Mouse (Mus musculus) heart, embryonic 14.5 days (tissue): Measurements from ENCODE around the gene Agbl3. TPM values are rescaled to one million over a fixed set of nuclear protein-coding genes. Genes with fewer than 3 reads are reported as not detected.

ENCODE experiments used
- ATAC-seq: fragments of 200-750 bp; cut with Nextera tagmentation; 2 replicates; pipeline ENCODE4 v1.8.0; 2017; ENCODE audit warnings: low read depth, moderate TSS enrichment; ENCODE audit not compliant: insufficient number of reproducible peaks, insufficient read depth, low FRiP score
- H3K27ac ChIP-seq, 2 experiments: fragments of 200-500 bp in 1 of 2; fragments of 300-500 bp in 1 of 2; sonication (generic) in 1 of 2; replicated peaks in 1 of 2; 2 replicates each; pipeline ENCODE4 v1.5.1; 2012 to 2014; ENCODE audit warnings: low read depth in 2 of 2, low read length in 2 of 2, control low read depth in 1 of 2, mild to moderate bottlenecking in 1 of 2, mixed read lengths in 1 of 2; ENCODE audit not compliant: control insufficient read depth in 1 of 2, insufficient read depth in 1 of 2
- H3K27me3 ChIP-seq: fragments of 300-500 bp; sonication (generic); 2 replicates; pipeline ENCODE4 v1.6.1; 2014; ENCODE audit warnings: mild to moderate bottlenecking, low read length, control low read depth; ENCODE audit not compliant: control insufficient read depth, insufficient read depth
- H3K36me3 ChIP-seq: fragments of 300-500 bp; sonication (generic); 2 replicates; pipeline ENCODE4 v1.6.1; 2014; ENCODE audit warnings: mild to moderate bottlenecking, control low read depth, low read length, mixed read lengths; ENCODE audit not compliant: control insufficient read depth, insufficient read depth
- H3K4me1 ChIP-seq, 2 experiments: fragments of 200-500 bp in 1 of 2; fragments of 300-500 bp in 1 of 2; sonication (generic) in 1 of 2; 2 replicates each; pipeline ENCODE4 v1.6.1; 2012 to 2014; ENCODE audit warnings: low read length in 2 of 2, control low read depth in 1 of 2, mixed read lengths in 1 of 2; ENCODE audit not compliant: control insufficient read depth in 2 of 2, insufficient read depth in 2 of 2
- H3K4me2 ChIP-seq: fragments of 300-500 bp; sonication (generic); 2 replicates; pipeline ENCODE4 v1.6.1; 2014; ENCODE audit warnings: mild to moderate bottlenecking, low read length
- H3K4me3 ChIP-seq, 2 experiments: fragments of 200-500 bp in 1 of 2; fragments of 300-500 bp in 1 of 2; sonication (generic) in 1 of 2; 2 replicates each; pipeline ENCODE4 v1.5.1; 2012 to 2014; ENCODE audit warnings: low read length in 2 of 2, mild to moderate bottlenecking in 2 of 2, control low read depth in 1 of 2, low read depth in 1 of 2, moderate library complexity in 1 of 2; ENCODE audit not compliant: control insufficient read depth in 1 of 2, insufficient read depth in 1 of 2
- H3K9ac ChIP-seq: fragments of 300-500 bp; sonication (generic); 2 replicates; pipeline ENCODE4 v1.6.1; 2014; ENCODE audit warnings: mild to moderate bottlenecking, low read length
- H3K9me3 ChIP-seq: fragments of 300-500 bp; sonication (generic); 2 replicates; pipeline ENCODE4 v1.6.1; 2016; ENCODE audit warnings: low read length, control low read depth; ENCODE audit not compliant: control insufficient read depth
- WGBS: fragments of 180-500 bp; shearing (Covaris S2); extraction: QIAGEN DNeasy Blood & Tissue Kit; methylation state at CpG from one replicate; pipeline ENCODE4 v1.1.7; 2014; 5-methylcytosine and 5-hydroxymethylcytosine counted together
- polyA plus RNA-seq: library from polyadenylated mRNA; unstranded; fragments of >200 nt; fragmentation: Nextera tagmentation; extraction: Ambion mirVana; gene quantifications from 2 replicates; pipeline ENCODE4 v1.2.1, GENCODE M21; 2014

Gene Agbl3
- polyA plus RNA-seq, 1 experiment from 2014 or later = 6.6 TPM

GRCm38 (mm10) chr6:34875268-34875761 lies 95.1 kb downstream of the Agbl3 start:
- WGBS = 76% methylated on average over 15 of the region's 15 CpGs
- Histone ChIP-seq H3K27me3 (no peaks in the 10 kb centered on the region), H3K4me2 (peak overlapping the region; percentile 28; the same call in 1 of the 2 replicates), H3K4me3 (no peak overlapping the region), H3K9me3 (no peaks in the 10 kb centered on the region), H3K4me1 (peaks cover 27 to 44% of the 10 kb centered on the region in 2 experiments), H3K27ac (peak overlapping the region; percentile 59 to 94), H3K9ac (0 out of 2 replicates have a peak overlapping the region, but pooled peaks have one; percentile 14), H3K36me3 (peaks cover 19% of the 10 kb centered on the region)
- no peak for ATAC-seq

DNA sequence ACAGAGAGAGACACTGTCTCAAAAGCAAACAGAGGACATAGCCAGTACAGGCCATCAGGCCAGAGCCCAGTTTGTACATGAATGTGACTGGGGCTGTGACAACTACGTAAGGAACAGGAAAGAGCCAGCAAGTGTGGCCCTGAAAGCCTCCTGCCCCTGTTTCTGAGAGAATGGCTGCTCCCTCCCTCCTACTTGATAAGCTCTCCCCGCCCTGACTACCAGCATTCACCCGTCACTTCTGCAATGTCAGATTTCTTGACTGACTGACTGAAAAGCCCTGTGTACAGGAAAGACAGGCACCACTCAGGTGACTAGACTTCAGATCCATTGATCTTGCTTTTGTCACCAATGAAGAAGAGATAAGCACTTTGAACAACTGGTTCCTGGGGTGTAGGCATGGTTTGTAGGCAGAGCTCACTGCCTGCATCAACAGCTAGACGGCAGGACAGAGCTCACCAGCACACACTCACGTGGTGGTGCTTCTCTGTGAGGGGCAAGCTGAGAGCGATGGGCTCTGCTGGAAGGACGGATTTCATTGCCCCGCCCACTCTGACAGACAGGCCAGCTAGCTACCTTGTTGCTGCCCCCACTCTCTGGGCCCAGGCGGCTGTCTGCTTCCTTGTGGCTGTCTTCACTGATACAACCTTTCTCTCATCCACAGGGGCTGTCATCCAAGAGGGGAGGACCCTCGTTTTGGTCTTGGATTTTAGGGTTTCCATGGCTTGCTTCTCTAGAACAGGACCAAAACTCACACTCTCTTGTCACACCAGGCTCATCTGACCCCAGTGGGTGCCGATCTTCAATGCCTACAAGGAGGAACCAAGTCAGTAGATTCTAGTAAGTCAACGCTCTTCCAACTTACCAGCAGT lies 96.0 kb downstream of the Agbl3 start:
- Histone ChIP-seq H3K36me3 (peaks cover 28% of the 10 kb centered on the region), H3K4me3 (no peak overlapping the region), H3K9ac (peak overlapping the region; percentile 94; the same call in 1 of the 2 replicates), H3K9me3 (no peaks in the 10 kb centered on the region), H3K4me2 (peak overlapping the region; percentile 88), H3K27me3 (no peaks in the 10 kb centered on the region), H3K27ac (peak overlapping the region; percentile 46 to 94), H3K4me1 (peaks cover 27 to 42% of the 10 kb centered on the region in 2 experiments)
- WGBS = 28% methylated on average over 12 of the region's 12 CpGs
- ATAC-seq = 0 out of 2 replicates have a peak, but pooled peaks have one; percentile 9

DNA sequence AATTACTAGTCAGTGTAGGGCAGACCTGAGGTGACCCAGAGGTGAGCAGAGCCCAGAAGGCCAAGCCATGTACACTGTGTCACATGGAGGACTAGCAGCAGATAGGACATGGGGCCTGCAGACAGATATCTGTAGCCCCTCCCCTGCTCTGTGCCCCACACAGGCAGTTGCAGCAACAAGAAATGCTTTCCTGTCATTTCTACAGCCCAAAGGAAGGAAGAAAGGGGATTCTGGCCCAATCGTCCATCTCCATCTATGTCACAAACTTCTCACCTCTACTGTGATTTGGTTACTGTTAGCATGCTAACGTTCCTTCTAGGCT lies 96.6 kb downstream of the Agbl3 start:
- no peak for ATAC-seq
- WGBS = 40% methylated on average over 2 of the region's 2 CpGs
- no peaks in the 10 kb centered on the region for H3K27me3 ChIP-seq

GRCm38 (mm10) chr6:34877509-34878321 lies 97.5 kb downstream of the Agbl3 start, which contains the start of gene Cyren:
Gene Cyren (minus strand): TSS chr6:34878060.
- Histone ChIP-seq H3K9me3 (no peaks in the 10 kb centered on the region), H3K27me3 (no peaks in the 10 kb centered on the region), H3K4me2 (peak within 1 kb of the TSS; percentile 88), H3K27ac (peak within 1 kb of the TSS; percentile 88 to 94), H3K9ac (peak within 1 kb of the TSS; percentile 94), H3K4me3 (peak within 1 kb of the TSS; percentile 72 to 87), H3K4me1 (peaks cover 27 to 42% of the 10 kb centered on the region in 2 experiments), H3K36me3 (peaks cover 42% of the 10 kb centered on the region)
- under 1% methylated on average over 53 of the region's 56 CpGs for WGBS
- ATAC-seq = peak; percentile 83

More for the DNA sequence above, 96.6 kb downstream of the Agbl3 start:
- H3K4me1 ChIP-seq = peaks cover 27 to 42% of the 10 kb centered on the region in 2 experiments
- no peaks in the 10 kb centered on the region for H3K9me3 ChIP-seq
- H3K9ac ChIP-seq = peak overlapping the region; percentile 94
- H3K4me3 ChIP-seq = peak overlapping the region in 1 of 2 experiments; percentile 87; a peak in 2 of 4 replicates
- peak overlapping the region; percentile 23 to 94 for H3K27ac ChIP-seq
- H3K36me3 ChIP-seq = peaks cover 34% of the 10 kb centered on the region
- peak overlapping the region; percentile 88 for H3K4me2 ChIP-seq

- H3K27ac ChIP-seq = no peak overlapping the region
- H3K9me3 ChIP-seq = no peaks in the 10 kb centered on the region
- WGBS = 92% methylated on average over 16 of the region's 16 CpGs
- peaks cover 50% of the 10 kb centered on the region for H3K36me3 ChIP-seq
- ATAC-seq = no peak
- peaks cover 23 to 37% of the 10 kb centered on the region in 2 experiments for H3K4me1 ChIP-seq
- no peak overlapping the region for H3K4me2 ChIP-seq
- H3K4me3 ChIP-seq = no peak overlapping the region
- no peaks in the 10 kb centered on the region for H3K27me3 ChIP-seq
- no peak overlapping the region for H3K9ac ChIP-seq
Measured at GRCm38 (mm10) chr6:34879101-34879740, 99.0 kb downstream of the Agbl3 start.

GRCm38 (mm10) chr6:34879911-34880475 lies 99.8 kb downstream of the Agbl3 start:
- Histone ChIP-seq H3K36me3 (peaks cover 58% of the 10 kb centered on the region), H3K27ac (no peak overlapping the region), H3K27me3 (no peaks in the 10 kb centered on the region), H3K4me3 (no peak overlapping the region), H3K9ac (no peak overlapping the region), H3K9me3 (no peaks in the 10 kb centered on the region), H3K4me1 (peaks cover 18 to 29% of the 10 kb centered on the region in 2 experiments), H3K4me2 (no peak overlapping the region)
- WGBS = 54% methylated on average over 6 of the region's 6 CpGs
- no peak for ATAC-seq
